Mouse (Mus musculus): ENCODE results near the gene Nccrp1. TPM values are rescaled to one million over a fixed set of nuclear protein-coding genes. Genes with fewer than 3 reads are reported as not detected.

Gene Nccrp1
- total RNA-seq (2021), result not detected
- long read RNA-seq, experiment 1, transcript Nccrp1-201 (6 exons, 1,531 nt), result major isoform, 5 of 6 reads
- long read RNA-seq, experiment 1, partial matches to known transcripts, result 1 of 6 reads
- long read RNA-seq, experiment 1, other reads (novel, unspliced or antisense), result 0 of 6 reads
- long read RNA-seq, experiment 2, result 0 reads

GRCm38 (mm10) chr7:28547154-28547553, at the start of gene Nccrp1:
Gene Nccrp1, minus strand, starts transcription at chr7:28547254.
- DNase-seq (ENCODE audit: low spot score in 2 of 2), result no peak

GRCm38 (mm10) chr7:28595751-28596435, 48.8 kb upstream of the Nccrp1 start:
- DNase-seq (ENCODE audit: low spot score in 2 of 2), result no peak

- DNase-seq (ENCODE audit: low spot score in 2 of 2), result peak in 1 of 2 experiments; percentile 49
These were observed 46.4 kb upstream of the Nccrp1 start for GRCm38 (mm10) chr7:28593206-28594111.

GRCm38 (mm10) chr7:28591862-28592261, 44.8 kb upstream of the Nccrp1 start:
- no peak for DNase-seq (ENCODE audit: low spot score in 2 of 2)

GRCm38 (mm10) chr7:28587644-28588043, 40.6 kb upstream of the Nccrp1 start:
- no peak for DNase-seq (ENCODE audit: low spot score in 2 of 2)

GRCm38 (mm10) chr7:28586663-28587411, 39.8 kb upstream of the Nccrp1 start:
- peak in 1 of 2 experiments; percentile 52 for DNase-seq (ENCODE audit: low spot score in 2 of 2)

- no peak for DNase-seq (ENCODE audit: low spot score in 2 of 2)
These were observed 37.9 kb upstream of the Nccrp1 start for GRCm38 (mm10) chr7:28585001-28585400.

GRCm38 (mm10) chr7:28584468-28584867, 37.4 kb upstream of the Nccrp1 start:
- DNase-seq (ENCODE audit: low spot score in 2 of 2), result no peak

- DNase-seq (ENCODE audit: low spot score in 2 of 2), result no peak
These were observed 36.7 kb upstream of the Nccrp1 start for GRCm38 (mm10) chr7:28583570-28584344.

GRCm38 (mm10) chr7:28582841-28583240, 35.8 kb upstream of the Nccrp1 start:
- DNase-seq (ENCODE audit: low spot score in 2 of 2), result no peak

GRCm38 (mm10) chr7:28581721-28582120, 34.7 kb upstream of the Nccrp1 start:
- no peak for DNase-seq (ENCODE audit: low spot score in 2 of 2)

GRCm38 (mm10) chr7:28579826-28580225, 32.8 kb upstream of the Nccrp1 start:
- no peak for DNase-seq (ENCODE audit: low spot score in 2 of 2)

- no peak for DNase-seq (ENCODE audit: low spot score in 2 of 2)
These were observed 31.5 kb upstream of the Nccrp1 start for GRCm38 (mm10) chr7:28578543-28579053.

- no peak for DNase-seq (ENCODE audit: low spot score in 2 of 2)
These were observed 30.9 kb upstream of the Nccrp1 start for GRCm38 (mm10) chr7:28577826-28578542.

- DNase-seq (ENCODE audit: low spot score in 2 of 2), result peak; percentile 66 to 78
These were observed 29.3 kb upstream of the Nccrp1 start for GRCm38 (mm10) chr7:28576271-28576914.

GRCm38 (mm10) chr7:28575597-28575996, 28.5 kb upstream of the Nccrp1 start:
- no peak for DNase-seq (ENCODE audit: low spot score in 2 of 2)

- DNase-seq (ENCODE audit: low spot score in 2 of 2), result no peak
These were observed 26.2 kb upstream of the Nccrp1 start for GRCm38 (mm10) chr7:28573236-28573635.

- no peak for DNase-seq (ENCODE audit: low spot score in 2 of 2)
These were observed 25.6 kb upstream of the Nccrp1 start for GRCm38 (mm10) chr7:28572689-28573088.

Measured in gastrocnemius, postnatal 4 days (tissue).